Mouse (Mus musculus): Measurements from ENCODE around the gene Tlx2.
A peak's percentile ranks its signal among the peaks of the same experiment; 100 is the strongest.

Tlx2 gene

DNA sequence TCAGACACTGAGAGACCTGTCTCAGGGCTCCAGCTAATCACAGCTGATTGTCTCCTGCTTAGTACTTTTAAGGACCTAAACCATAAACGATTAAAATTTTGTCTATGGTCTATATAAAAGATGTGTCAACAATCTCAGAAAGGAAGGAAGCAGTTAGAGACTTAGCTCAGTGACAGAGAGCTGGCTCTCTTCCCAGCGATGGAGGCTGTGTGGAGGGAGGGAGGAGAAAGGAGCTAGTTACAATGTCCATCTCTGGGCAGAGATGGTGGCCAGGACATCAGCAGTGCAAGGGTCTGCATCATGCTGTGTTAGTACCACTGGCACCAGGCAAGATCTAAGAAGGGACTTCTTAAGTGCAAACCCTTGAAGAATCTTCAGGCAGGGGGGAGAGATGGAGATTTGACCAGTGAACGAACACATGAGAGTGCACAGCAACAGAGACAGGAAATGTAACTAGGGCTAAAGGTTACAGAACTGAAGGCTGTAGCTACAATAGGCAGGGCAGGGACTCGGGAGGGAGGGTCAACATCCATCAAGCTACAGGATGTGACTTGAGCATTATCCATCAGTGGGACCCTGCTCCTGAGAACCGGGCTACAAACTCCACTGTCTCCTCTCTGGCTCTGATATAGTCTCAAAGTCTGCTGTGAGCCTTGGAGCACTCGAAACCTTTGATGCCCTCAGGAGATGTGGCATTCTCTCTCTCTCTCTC lies 22.5 kb upstream of the Tlx2 start:
- no peak for DNase-seq (ENCODE audit: low read depth, low spot score)

- no peak for DNase-seq (ENCODE audit: low read depth, low spot score)
Measured at GRCm38 (mm10) chr6:83087926-83088260, 17.8 kb upstream of the Tlx2 start.

GRCm38 (mm10) chr6:83087205-83087925 lies 17.3 kb upstream of the Tlx2 start:
- DNase-seq (ENCODE audit: low read depth, low spot score) = peak; percentile 51

GRCm38 (mm10) chr6:83086121-83087035 lies 16.3 kb upstream of the Tlx2 start, which contains the start of gene Lbx2:
Gene Lbx2, plus strand, starts transcription at chr6:83086367.
- DNase-seq (ENCODE audit: low read depth, low spot score) = no peak

- DNase-seq (ENCODE audit: low read depth, low spot score) = no peak
Measured at GRCm38 (mm10) chr6:83084477-83084876, 14.4 kb upstream of the Tlx2 start.

GRCm38 (mm10) chr6:83083497-83083896 lies 13.4 kb upstream of the Tlx2 start:
- DNase-seq (ENCODE audit: low read depth, low spot score) = no peak

DNA sequence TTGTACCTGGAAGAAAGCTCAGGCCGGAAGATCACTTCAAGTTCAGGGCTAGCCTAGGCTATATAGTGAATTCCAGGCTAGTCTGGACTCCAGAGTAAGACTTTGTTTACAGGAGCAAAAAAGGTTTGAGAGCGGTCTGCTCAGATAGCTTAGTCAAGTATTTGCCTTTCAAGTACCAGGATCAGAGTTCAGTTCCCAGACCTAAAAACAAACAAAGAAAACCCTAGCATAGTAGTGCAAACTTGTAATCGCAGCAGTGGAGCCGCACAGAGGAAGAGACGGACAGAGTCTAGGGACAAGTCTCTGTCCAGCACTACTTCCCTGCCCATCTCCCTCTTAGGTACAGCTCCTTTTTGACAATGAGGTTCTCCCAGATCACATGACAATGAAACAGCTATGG lies 10.1 kb upstream of the Tlx2 start:
- no peak for DNase-seq (ENCODE audit: low read depth, low spot score)

- peak; percentile 98 for DNase-seq (ENCODE audit: low read depth, low spot score)
Measured at GRCm38 (mm10) chr6:83078324-83078858, 8.3 kb upstream of the Tlx2 start.

GRCm38 (mm10) chr6:83077630-83078323 lies 7.7 kb upstream of the Tlx2 start, which contains the start of gene Pcgf1:
Gene Pcgf1, plus strand, starts transcription at chr6:83077869.
- peak; percentile 14 for DNase-seq (ENCODE audit: low read depth, low spot score)

DNA sequence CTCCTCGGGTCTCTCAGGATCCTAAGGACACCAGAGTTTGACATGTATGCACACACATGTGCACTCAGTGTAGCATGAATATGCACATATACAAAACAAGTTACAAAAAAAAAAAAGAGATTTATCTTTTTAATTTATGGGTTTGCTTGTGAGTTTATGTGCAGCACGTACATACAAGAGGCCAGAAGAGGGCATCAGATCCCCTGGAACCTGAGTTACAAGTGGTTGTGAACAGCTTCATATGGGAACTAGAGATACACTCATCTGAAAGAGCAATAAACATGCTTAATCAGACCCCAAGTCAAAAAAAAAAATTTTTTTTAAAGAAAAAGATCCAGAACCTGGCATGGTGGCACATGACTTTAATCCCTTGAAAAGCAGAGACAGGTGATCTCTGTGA lies 4.9 kb upstream of the Tlx2 start:
- DNase-seq (ENCODE audit: low read depth, low spot score) = no peak

GRCm38 (mm10) chr6:83071220-83071619 lies 1.1 kb upstream of the Tlx2 start:
- DNase-seq (ENCODE audit: low read depth, low spot score) = no peak

- DNase-seq (ENCODE audit: low read depth, low spot score) = no peak
Measured at GRCm38 (mm10) chr6:83070311-83071219, 472 bp upstream of the Tlx2 start.

- no peak for DNase-seq (ENCODE audit: low read depth, low spot score)
Measured at GRCm38 (mm10) chr6:83069488-83070246, 426 bp downstream of the Tlx2 start.

DNA sequence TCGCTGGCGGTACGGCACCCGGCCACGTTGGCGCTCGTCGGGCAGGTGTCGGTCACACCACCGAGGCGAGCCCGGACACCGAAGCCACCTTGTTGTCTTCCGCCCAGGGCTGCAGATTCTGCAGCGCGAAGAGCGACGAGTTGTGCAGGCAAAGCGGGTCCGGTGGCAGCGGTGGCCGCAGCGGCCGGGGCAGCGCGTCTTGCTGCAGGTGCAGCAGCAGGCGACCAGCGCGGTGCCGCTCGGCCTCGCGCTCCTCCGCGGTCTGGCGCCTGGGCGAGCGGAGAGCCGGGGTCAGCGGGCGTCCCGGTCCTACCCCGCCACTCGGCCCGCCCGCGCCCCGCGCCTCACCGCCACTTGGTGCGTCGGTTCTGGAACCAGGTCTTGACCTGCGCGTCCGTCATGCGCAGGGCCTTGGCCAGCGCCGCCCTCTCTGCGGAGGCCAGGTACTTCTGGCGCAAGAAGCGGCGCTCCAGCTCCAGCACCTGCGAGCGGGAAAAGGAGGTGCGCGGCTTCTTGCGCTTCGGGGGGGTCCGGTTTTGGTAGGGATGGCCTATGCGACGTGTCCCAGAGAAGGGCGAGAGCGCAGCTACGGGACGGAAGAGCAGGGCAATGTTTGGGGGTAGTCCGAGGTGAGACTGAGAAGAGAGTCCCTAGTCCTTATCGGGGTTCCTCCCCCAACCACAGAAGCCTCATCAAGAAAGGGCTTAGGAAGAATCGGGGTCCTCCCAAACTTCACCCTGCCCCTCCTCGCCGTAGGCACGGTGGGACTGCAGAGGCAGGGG lies 1.2 kb downstream of the Tlx2 start:
- DNase-seq (ENCODE audit: low read depth, low spot score) = no peak

DNA sequence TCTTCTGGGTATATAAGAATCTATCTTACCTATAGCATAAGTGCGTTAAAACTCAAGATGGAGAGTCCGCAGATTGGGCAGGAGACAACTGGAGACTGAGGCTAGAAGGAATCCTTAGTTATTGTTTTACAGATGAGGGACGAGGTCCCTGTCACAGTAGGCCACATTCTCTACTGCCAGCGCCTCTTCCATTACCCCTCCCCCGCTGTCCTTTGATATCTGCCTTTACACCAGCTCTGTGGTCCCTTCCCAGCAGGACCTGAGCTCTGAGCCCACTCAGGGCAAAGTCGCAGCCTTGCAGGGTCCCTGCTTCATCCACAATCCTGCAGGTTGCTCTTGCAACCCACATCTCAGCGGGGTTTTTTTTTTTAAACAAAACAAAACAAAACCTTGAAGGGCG lies 1.9 kb downstream of the Tlx2 start:
- DNase-seq (ENCODE audit: low read depth, low spot score) = no peak

- no peak for DNase-seq (ENCODE audit: low read depth, low spot score)
Measured at GRCm38 (mm10) chr6:83066441-83066840, 3.7 kb downstream of the Tlx2 start.

DNA sequence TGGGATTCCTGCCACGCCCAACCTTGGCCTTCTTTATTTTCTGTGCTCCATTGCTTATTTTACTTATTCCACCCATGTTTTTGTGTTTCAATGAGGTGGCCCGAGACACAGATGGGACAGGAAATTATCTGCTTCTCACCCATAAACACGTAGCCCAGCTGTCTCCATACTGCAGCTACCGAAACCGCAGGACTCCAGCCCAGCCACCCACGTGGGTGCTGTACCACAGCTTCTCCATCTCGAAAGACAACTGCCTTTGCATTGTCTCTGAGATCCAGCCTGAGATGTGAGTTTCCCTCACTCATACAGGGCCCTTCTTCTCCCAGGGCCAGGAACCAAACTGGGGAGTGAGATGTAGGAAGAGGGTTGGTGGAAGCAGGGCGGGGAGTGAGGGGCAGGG lies 4.1 kb downstream of the Tlx2 start:
- no peak for DNase-seq (ENCODE audit: low read depth, low spot score)

GRCm38 (mm10) chr6:83058725-83059124 lies 11.4 kb downstream of the Tlx2 start:
- no peak for DNase-seq (ENCODE audit: low read depth, low spot score)

DNA sequence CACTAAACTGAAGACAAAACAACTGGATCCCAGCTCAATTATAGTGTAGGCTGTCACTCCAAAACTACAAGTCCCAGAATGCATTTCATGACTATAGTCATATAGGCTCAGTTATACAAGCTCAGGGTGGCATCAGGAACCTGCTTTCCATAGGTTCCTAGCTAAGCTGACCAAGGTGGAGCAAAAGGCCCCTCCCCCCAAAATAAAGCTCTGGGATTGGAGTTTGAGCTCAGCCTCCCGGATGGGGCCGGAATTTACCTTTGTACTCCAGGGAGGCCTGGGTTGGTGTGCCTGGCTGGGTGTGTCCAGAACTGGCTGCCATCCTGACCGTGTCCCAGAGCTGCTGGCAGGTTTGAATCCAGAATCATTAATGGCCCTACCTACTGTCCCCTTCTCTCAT lies 12.3 kb downstream of the Tlx2 start, which contains the start of gene Dqx1:
TSS of gene Dqx1 (plus strand) at position 55 of the 400 bp plus-strand sequence.
- no peak for DNase-seq (ENCODE audit: low read depth, low spot score)
